In the genomic region with DNA sequence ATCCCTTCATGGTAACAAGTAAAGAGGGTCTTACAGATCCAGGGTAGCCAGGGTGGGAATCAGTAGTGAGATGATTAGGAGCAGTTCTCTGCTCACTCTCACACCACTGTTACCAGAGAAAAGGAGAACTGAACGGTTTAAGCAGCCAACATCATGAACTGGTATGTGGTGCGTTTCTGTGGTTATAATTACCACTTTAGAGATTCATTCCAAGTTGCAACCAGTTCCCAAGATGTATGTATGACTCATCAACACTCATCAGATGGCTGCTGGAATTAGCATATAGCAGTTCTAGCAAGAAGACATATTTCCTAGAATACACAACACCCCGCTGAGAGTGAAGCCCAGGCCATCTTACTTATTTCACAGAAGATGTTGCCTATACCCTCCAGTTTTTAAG, we compare ENCODE assay signal across 24 mouse cellular contexts. TPM values are rescaled to one million over a fixed set of nuclear protein-coding genes. Genes with fewer than 3 reads are reported as not detected.
A peak's percentile ranks its signal among the peaks of the same experiment; 100 is the strongest.
DNase-seq lines count a peak whose midpoint lies in the region; ATAC-seq lines count a peak whose summit lies in the region.
"Had no signal": no experiment of that assay in that cellular context is flagged by ENCODE, and none has a peak within 500 bp of the region (broad histone marks: within the 10 kb centered on the region; RNA-seq: fewer than 3 reads in every experiment).

No protein-coding gene starts in this region.

- peak; percentile 16 to 56 for DNase-seq in right cerebral cortex, postnatal 36 days (ENCODE audit: low spot score in 2 of 2)
- DNase-seq in right cerebral cortex, postnatal 25 days: no peak
- DNase-seq in left cerebral cortex, adult 18-20 months (ENCODE audit: low spot score in 2 of 2): peak; percentile 19 to 37
- DNase-seq in telencephalon, adult 2 months (ENCODE audit: low read depth, low spot score): peak; percentile 85
- no peak for DNase-seq in gastrocnemius, adult 18-20 months (ENCODE audit: low spot score)
- DNase-seq in urinary bladder, postnatal 36 days (ENCODE audit: low spot score in 2 of 2): no peak
- DNase-seq: B cell, adult 2 months; cerebellum, postnatal 14 days; gastrocnemius, postnatal 25 days; heart, postnatal 10 days; liver; liver, postnatal 0 days; lung, postnatal 36 days; spleen, adult 18-20 months; thymus, adult 2 months had no signal

- 73% methylated on average over 3 of the region's 3 CpGs for WGBS in forebrain, embryonic 16.5 days
- 93% methylated on average over 3 of the region's 3 CpGs for WGBS in forebrain, embryonic 12.5 days

- H3K27me3 ChIP-seq in forebrain, embryonic 16.5 days (replicated peaks; ENCODE audit: control insufficient read depth, insufficient read depth, low read length): no peaks in the 10 kb centered on the region
- no peaks in the 10 kb centered on the region for H3K27me3 ChIP-seq in forebrain, embryonic 12.5 days
- H3K27me3 ChIP-seq: intestine, embryonic 15.5 days; kidney, embryonic 15.5 days; Patski had no signal

- ATAC-seq in forebrain, embryonic 16.5 days: peak; percentile 69; the same call in 1 of the 2 replicates
- ATAC-seq in forebrain, embryonic 12.5 days (ENCODE audit: low FRiP score): no peak
- ATAC-seq: activated CD4-positive, CD25-positive, alpha-beta regulatory T cell, adult 4 months; intestine, embryonic 15.5 days; liver, postnatal 0 days; Patski had no signal

- no peak overlapping the region for H3K9ac ChIP-seq in forebrain, embryonic 16.5 days (replicated peaks; ENCODE audit: low read depth, low read length)
- no peak overlapping the region for H3K9ac ChIP-seq in forebrain, embryonic 12.5 days
- H3K9ac ChIP-seq: hindbrain, embryonic 14.5 days; intestine, embryonic 15.5 days; kidney, embryonic 15.5 days; liver, postnatal 0 days had no signal

- H3K4me2 ChIP-seq in forebrain, embryonic 16.5 days (ENCODE audit: low read length): no peak overlapping the region
- no peak overlapping the region for H3K4me2 ChIP-seq in forebrain, embryonic 12.5 days
- H3K4me2 ChIP-seq: hindbrain, embryonic 14.5 days; intestine, embryonic 15.5 days; kidney, embryonic 15.5 days; midbrain, embryonic 11.5 days had no signal

- no peaks in the 10 kb centered on the region for H3K36me3 ChIP-seq in forebrain, embryonic 16.5 days (ENCODE audit: control insufficient read depth, insufficient read depth)
- H3K36me3 ChIP-seq in forebrain, embryonic 12.5 days (replicated peaks): no peaks in the 10 kb centered on the region
- H3K36me3 ChIP-seq: intestine, embryonic 15.5 days; kidney, embryonic 15.5 days had no signal

- peaks cover under 1% of the 10 kb centered on the region; the same call in 1 of the 2 replicates for H3K9me3 ChIP-seq in forebrain, embryonic 16.5 days (ENCODE audit: control insufficient read depth, low read length)
- no peaks in the 10 kb centered on the region for H3K9me3 ChIP-seq in forebrain, embryonic 12.5 days
- H3K9me3 ChIP-seq: intestine, embryonic 15.5 days; kidney, embryonic 15.5 days had no signal

- no peak overlapping the region for H3K4me3 ChIP-seq in forebrain, embryonic 16.5 days (replicated peaks; ENCODE audit: low read length)
- no peak overlapping the region for H3K4me3 ChIP-seq in forebrain, embryonic 12.5 days (replicated peaks)
- H3K4me3 ChIP-seq: heart, embryonic 10.5 days; intestine, embryonic 15.5 days; kidney, embryonic 15.5 days had no signal

- no peak overlapping the region for H3K27ac ChIP-seq in forebrain, embryonic 16.5 days (ENCODE audit: low read length)
- H3K27ac ChIP-seq in forebrain, embryonic 12.5 days: no peak overlapping the region
- H3K27ac ChIP-seq: heart, embryonic 10.5 days; hindbrain, embryonic 14.5 days; intestine, embryonic 15.5 days; kidney, embryonic 15.5 days had no signal

- H3K4me1 ChIP-seq in forebrain, embryonic 16.5 days (replicated peaks; ENCODE audit: control insufficient read depth, insufficient read depth, low read length): no peaks in the 10 kb centered on the region; the same call in 1 of the 2 replicates
- no peaks in the 10 kb centered on the region for H3K4me1 ChIP-seq in forebrain, embryonic 12.5 days
- H3K4me1 ChIP-seq: heart, embryonic 10.5 days; intestine, embryonic 15.5 days; kidney, embryonic 15.5 days had no signal

RNA-seq across cellular contexts. Expression of a gene that starts 46.0 kb away (rescaled TPM):
- polyA plus RNA-seq in forebrain, embryonic 16.5 days (2015; fragmentation: Nextera tagmentation; extraction: Ambion mirVana): 0.37 and 0.46 TPM in 2 replicates
- polyA plus RNA-seq in forebrain, embryonic 12.5 days (2016; fragmentation: Nextera tagmentation; extraction: Ambion mirVana): 1.4 and 1.7 TPM in 2 replicates
- under 1 TPM; 0.88 to 0.89 TPM for total RNA-seq in left cerebral cortex, adult 18-20 months (2021)
- 100 to 1,000 TPM; 386 to 405 TPM for total RNA-seq in gastrocnemius, adult 18-20 months (2021)

Comparison
In these comparisons a context has a peak if more than half of its experiments do, and no peak if none do; other contexts are left out.
1. DNase-seq: peak in right cerebral cortex, postnatal 36 days (2 of 2), left cerebral cortex, adult 18-20 months (2 of 2) and telencephalon, adult 2 months (single experiment); none in right cerebral cortex, postnatal 25 days (single experiment), gastrocnemius, adult 18-20 months (single experiment) and urinary bladder, postnatal 36 days (0 of 2).
2. RNA of a gene that starts 46.0 kb away (total RNA-seq): 386 to 405 TPM in gastrocnemius, adult 18-20 months; 0.88 to 0.89 TPM in left cerebral cortex, adult 18-20 months; every median in the first group is over 100 times any median in the second.